Mouse (Mus musculus): ENCODE results near the gene Anapc11. TPM values are rescaled to one million over a fixed set of nuclear protein-coding genes. Genes with fewer than 3 reads are reported as not detected.

Anapc11 gene
- polyA plus RNA-seq (2012; rRNA removed) = 137 and 143 TPM in 2 replicates

GRCm38 (mm10) chr11:120598283-120598989, at the start of gene Anapc11, which contains the start of gene Alyref:
Anapc11 (plus strand) TSS chr11:120598421.
Alyref (minus strand) TSS chr11:120598365.
- peak; percentile 96 for DNase-seq
- peak within 1 kb of the TSS; percentile 69 for H3K27ac ChIP-seq (ENCODE audit: insufficient read depth, low read depth, low read length)
- TF ChIP-seq CTCF (conservative IDR thresholded peaks at IDR 0.05; ENCODE audit: insufficient read depth, insufficient read length, low read depth, low read length) (no peak), POLR2A (IDR thresholded peaks at IDR 0.05; ENCODE audit: low read depth, low read length) (peak; percentile 9)
- peaks cover 16% of the 10 kb centered on the region for H3K4me1 ChIP-seq (ENCODE audit: control insufficient read depth, insufficient read depth, low read length)
- peak within 1 kb of the TSS; percentile 73 for H3K4me3 ChIP-seq (ENCODE audit: insufficient read depth, low read depth, low read length)
- peaks cover 4% of the 10 kb centered on the region; the same call in 1 of the 2 replicates for H3K36me3 ChIP-seq (ENCODE audit: control insufficient read depth, insufficient read depth, low read length)
- H3K27me3 ChIP-seq (replicated peaks; ENCODE audit: control insufficient read depth, insufficient read depth, low read length) = no peaks in the 10 kb centered on the region
- under 1% methylated on average over 88 of the region's 88 CpGs for WGBS

DNA sequence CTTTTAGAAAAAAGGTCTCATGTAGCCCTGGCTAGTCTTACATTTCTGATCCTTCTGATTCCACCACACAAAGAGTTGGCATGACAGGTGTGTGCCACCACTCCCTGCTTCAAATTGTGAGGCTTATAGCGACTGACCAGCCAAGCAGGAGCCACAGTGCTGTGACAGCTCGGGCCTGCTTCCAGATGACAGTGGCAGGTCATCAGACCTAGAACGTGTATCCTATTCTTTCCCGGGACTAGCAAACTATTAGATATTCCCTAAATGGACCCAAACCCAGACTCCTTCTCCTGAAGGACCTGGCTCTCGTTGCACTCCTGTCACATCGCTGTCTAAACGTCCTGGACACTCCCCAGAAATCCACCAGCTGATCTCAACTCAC, 49.4 kb upstream of the Anapc11 start:
- 5% methylated on average over 7 of the region's 7 CpGs for WGBS
- no peak for TF ChIP-seq POLR2A (IDR thresholded peaks at IDR 0.05; ENCODE audit: low read depth, low read length)
- TF ChIP-seq CTCF (conservative IDR thresholded peaks at IDR 0.05; ENCODE audit: insufficient read depth, insufficient read length, low read depth, low read length) = no peak
- Histone ChIP-seq H3K4me3 (ENCODE audit: insufficient read depth, low read depth, low read length) (peak overlapping the region; percentile 75), H3K4me1 (ENCODE audit: control insufficient read depth, insufficient read depth, low read length) (peaks cover 19% of the 10 kb centered on the region), H3K27ac (ENCODE audit: insufficient read depth, low read depth, low read length) (peak overlapping the region; percentile 82), H3K36me3 (ENCODE audit: control insufficient read depth, insufficient read depth, low read length) (no peaks in the 10 kb centered on the region), H3K27me3 (replicated peaks; ENCODE audit: control insufficient read depth, insufficient read depth, low read length) (no peaks in the 10 kb centered on the region)
- DNase-seq = no peak

GRCm38 (mm10) chr11:120549168-120549945, 48.9 kb upstream of the Anapc11 start, which contains the start of gene Mcrip1:
Mcrip1 (minus strand) TSS chr11:120549727.
- Histone ChIP-seq H3K4me3 (ENCODE audit: insufficient read depth, low read depth, low read length) (peak within 1 kb of the TSS; percentile 75), H3K27me3 (replicated peaks; ENCODE audit: control insufficient read depth, insufficient read depth, low read length) (no peaks in the 10 kb centered on the region), H3K36me3 (ENCODE audit: control insufficient read depth, insufficient read depth, low read length) (no peaks in the 10 kb centered on the region), H3K4me1 (ENCODE audit: control insufficient read depth, insufficient read depth, low read length) (peaks cover 19% of the 10 kb centered on the region), H3K27ac (ENCODE audit: insufficient read depth, low read depth, low read length) (peak within 1 kb of the TSS; percentile 82)
- under 1% methylated on average over 77 of the region's 87 CpGs for WGBS
- TF ChIP-seq POLR2A (IDR thresholded peaks at IDR 0.05; ENCODE audit: low read depth, low read length) (peak; percentile 64), CTCF (conservative IDR thresholded peaks at IDR 0.05; ENCODE audit: insufficient read depth, insufficient read length, low read depth, low read length) (no peak)
- DNase-seq = peak; percentile 96

DNA sequence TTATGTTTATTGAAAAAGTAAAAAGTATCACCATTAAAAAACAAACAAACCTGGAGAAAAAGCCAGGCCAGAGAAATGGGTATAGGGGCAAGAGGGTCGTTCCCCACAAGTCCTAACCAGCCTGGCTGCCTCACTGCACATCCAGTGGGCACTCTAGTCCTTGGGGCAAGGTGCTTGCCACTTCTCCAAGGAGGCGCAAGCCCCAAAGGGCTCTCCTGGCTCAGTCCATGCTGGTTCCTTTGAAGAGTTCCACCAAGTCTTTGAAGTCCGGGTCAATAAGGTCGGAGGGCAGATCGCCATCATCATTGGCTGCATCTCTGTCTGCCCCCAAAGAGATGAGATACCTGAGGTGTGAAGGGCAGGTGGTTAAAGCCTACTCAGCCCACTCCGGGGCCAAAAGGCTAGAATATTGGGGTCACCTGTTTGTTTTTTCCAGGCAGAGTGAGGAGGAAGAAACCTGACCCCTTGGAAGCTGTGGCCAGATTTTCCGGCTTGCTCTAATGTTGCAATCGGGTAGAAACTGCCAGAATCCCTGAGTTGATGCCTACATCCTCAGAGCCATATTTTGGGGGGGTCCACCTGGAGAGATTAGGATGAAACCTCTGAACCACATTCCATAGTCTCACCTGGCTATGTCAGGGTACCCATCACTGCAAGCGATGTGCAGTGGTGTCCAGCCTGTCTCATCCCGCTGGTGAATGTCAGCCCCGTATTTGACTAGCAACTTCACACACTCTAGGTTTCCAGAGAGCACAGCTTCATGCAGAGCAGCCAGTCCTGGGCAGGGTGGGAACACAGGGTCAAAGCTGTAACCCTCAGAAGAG, 48.0 kb upstream of the Anapc11 start:
- Histone ChIP-seq H3K27me3 (replicated peaks; ENCODE audit: control insufficient read depth, insufficient read depth, low read length) (no peaks in the 10 kb centered on the region), H3K4me1 (ENCODE audit: control insufficient read depth, insufficient read depth, low read length) (peaks cover 19% of the 10 kb centered on the region), H3K36me3 (ENCODE audit: control insufficient read depth, insufficient read depth, low read length) (no peaks in the 10 kb centered on the region), H3K27ac (ENCODE audit: insufficient read depth, low read depth, low read length) (peak overlapping the region; percentile 57), H3K4me3 (ENCODE audit: insufficient read depth, low read depth, low read length) (peak overlapping the region; percentile 51)
- DNase-seq = no peak
- TF ChIP-seq CTCF (conservative IDR thresholded peaks at IDR 0.05; ENCODE audit: insufficient read depth, insufficient read length, low read depth, low read length) = no peak
- no peak for TF ChIP-seq POLR2A (IDR thresholded peaks at IDR 0.05; ENCODE audit: low read depth, low read length)
- 43% methylated on average over 11 of the region's 11 CpGs for WGBS

DNA sequence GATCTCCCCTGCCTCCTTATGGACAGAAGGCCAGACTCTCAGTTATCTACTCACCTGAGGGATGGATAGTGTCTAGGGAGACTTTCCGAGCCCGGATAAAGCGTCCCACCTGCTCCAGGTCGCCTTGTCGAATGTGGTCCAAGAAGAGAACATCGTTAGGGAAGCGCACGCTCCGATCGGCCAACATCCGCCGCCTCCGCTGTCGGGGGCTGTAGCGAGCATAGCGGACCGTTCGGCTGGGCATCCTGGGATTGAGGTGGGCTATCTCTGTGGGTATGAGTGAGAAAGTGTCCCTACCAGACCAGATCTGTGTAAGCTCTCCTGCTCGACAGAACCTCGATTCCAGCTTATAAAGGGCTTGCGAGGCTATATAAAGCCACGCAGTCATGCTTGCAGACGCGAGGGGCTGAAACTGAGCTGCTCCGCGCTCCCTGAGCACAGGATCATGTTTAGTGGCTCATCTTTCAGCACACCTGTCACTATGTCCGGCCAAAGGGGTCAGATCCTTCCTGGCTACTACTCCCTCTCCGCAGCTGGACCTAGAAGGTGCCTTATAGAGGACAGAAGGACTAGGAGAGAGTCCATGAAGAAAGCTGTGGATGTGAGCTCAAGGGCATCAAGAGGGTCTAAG, 47.3 kb upstream of the Anapc11 start, which contains the start of gene Ppp1r27:
Ppp1r27 (minus strand) TSS at position 323 of the 631 bp plus-strand sequence.
- H3K27me3 ChIP-seq (replicated peaks; ENCODE audit: control insufficient read depth, insufficient read depth, low read length) = no peaks in the 10 kb centered on the region
- DNase-seq = no peak
- peak within 1 kb of the TSS; percentile 57 for H3K27ac ChIP-seq (ENCODE audit: insufficient read depth, low read depth, low read length)
- WGBS = 89% methylated on average over 28 of the region's 28 CpGs
- H3K4me3 ChIP-seq (ENCODE audit: insufficient read depth, low read depth, low read length) = peak within 1 kb of the TSS; percentile 51
- H3K4me1 ChIP-seq (ENCODE audit: control insufficient read depth, insufficient read depth, low read length) = peaks cover 19% of the 10 kb centered on the region
- no peaks in the 10 kb centered on the region for H3K36me3 ChIP-seq (ENCODE audit: control insufficient read depth, insufficient read depth, low read length)
- TF ChIP-seq POLR2A (IDR thresholded peaks at IDR 0.05; ENCODE audit: low read depth, low read length) = no peak
- no peak for TF ChIP-seq CTCF (conservative IDR thresholded peaks at IDR 0.05; ENCODE audit: insufficient read depth, insufficient read length, low read depth, low read length)

DNA sequence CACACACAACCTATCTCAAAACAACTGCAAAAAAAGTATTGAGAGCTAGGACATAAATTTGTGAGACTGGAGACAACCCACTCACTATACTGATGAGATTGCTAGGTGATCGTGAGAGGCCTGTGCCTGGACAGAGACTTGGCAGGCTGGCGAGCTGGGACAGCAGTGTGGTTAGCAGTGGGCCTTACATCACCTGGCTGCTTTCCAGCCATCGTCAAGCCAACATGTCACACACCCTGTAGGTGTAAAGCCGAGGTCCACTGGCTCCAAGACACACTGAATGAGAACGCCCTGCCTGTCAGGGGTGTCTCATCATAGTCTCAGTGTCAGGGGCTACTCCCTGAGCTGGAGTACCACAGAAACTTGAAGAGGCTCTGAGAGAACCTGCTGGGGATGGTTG, 45.5 kb upstream of the Anapc11 start:
- no peak for DNase-seq
- H3K27ac ChIP-seq (ENCODE audit: insufficient read depth, low read depth, low read length) = no peak overlapping the region
- H3K4me1 ChIP-seq (ENCODE audit: control insufficient read depth, insufficient read depth, low read length) = peaks cover 16% of the 10 kb centered on the region
- H3K36me3 ChIP-seq (ENCODE audit: control insufficient read depth, insufficient read depth, low read length) = no peaks in the 10 kb centered on the region
- no peak for TF ChIP-seq POLR2A (IDR thresholded peaks at IDR 0.05; ENCODE audit: low read depth, low read length)
- no peak for TF ChIP-seq CTCF (conservative IDR thresholded peaks at IDR 0.05; ENCODE audit: insufficient read depth, insufficient read length, low read depth, low read length)
- no peak overlapping the region for H3K4me3 ChIP-seq (ENCODE audit: insufficient read depth, low read depth, low read length)
- H3K27me3 ChIP-seq (replicated peaks; ENCODE audit: control insufficient read depth, insufficient read depth, low read length) = no peaks in the 10 kb centered on the region
- 71% methylated on average over 5 of the region's 5 CpGs for WGBS
